Mouse (Mus musculus): ENCODE results near the gene Csrp3. TPM values are rescaled to one million over a fixed set of nuclear protein-coding genes. Genes with fewer than 3 reads are reported as not detected.

The Csrp3 gene
- polyA plus RNA-seq, 1 experiment from 2014 or later: 1,982 TPM

Other genes starting within 250 kb of the Csrp3 start
- not detected in 2 replicates for gene Mrgprb3, start 204.2 kb downstream of the Csrp3 start, polyA plus RNA-seq (2015; fragmentation: Nextera tagmentation; extraction: Ambion mirVana)
- 30.5 and 33.6 TPM in 2 replicates for gene Zdhhc13, start 59.0 kb downstream of the Csrp3 start, polyA plus RNA-seq (2015; fragmentation: Nextera tagmentation; extraction: Ambion mirVana)
- gene E2f8, start 33.6 kb upstream of the Csrp3 start, polyA plus RNA-seq (2015; fragmentation: Nextera tagmentation; extraction: Ambion mirVana): 15.9 and 17.7 TPM in 2 replicates
- gene Nav2, start 60.7 kb upstream of the Csrp3 start, polyA plus RNA-seq (2015; fragmentation: Nextera tagmentation; extraction: Ambion mirVana): 33.9 and 34.2 TPM in 2 replicates

All from heart, embryonic 16.5 days (tissue).